Mouse (Mus musculus) forebrain, embryonic 11.5 days (tissue): ENCODE measurements around the gene Ehbp1. TPM values are rescaled to one million over a fixed set of nuclear protein-coding genes. Genes with fewer than 3 reads are reported as not detected.

Experiments
- ATAC-seq: fragments of 200-750 bp; cut with Nextera tagmentation; replicated peaks from 2 replicates; pipeline ENCODE4 v1.8.0; 2017; ENCODE audit warnings: moderate TSS enrichment; ENCODE audit not compliant: low FRiP score
- DNase-seq: peaks from one replicate; pipeline ENCODE4 v3.0.0-alpha.2; 2017; ENCODE audit warnings: low spot score
- H3K27ac ChIP-seq: fragments of 300-500 bp; sonication (generic); 2 replicates; pipeline ENCODE4 v1.5.1; 2014; ENCODE audit warnings: low read depth, low read length
- H3K27me3 ChIP-seq: fragments of 300-500 bp; sonication (generic); 2 replicates; pipeline ENCODE4 v1.6.1; 2014; ENCODE audit warnings: mild to moderate bottlenecking, low read length, mixed read lengths; ENCODE audit not compliant: control insufficient read depth, insufficient read depth
- H3K36me3 ChIP-seq: fragments of 300-500 bp; sonication (generic); 2 replicates; pipeline ENCODE4 v1.6.1; 2014; ENCODE audit warnings: mild to moderate bottlenecking, low read length, moderate library complexity, mixed read lengths; ENCODE audit not compliant: control insufficient read depth, insufficient read depth
- H3K4me1 ChIP-seq: fragments of 300-500 bp; sonication (generic); replicated peaks from 2 replicates; pipeline ENCODE4 v1.6.1; 2014; ENCODE audit warnings: low read length, mixed read lengths; ENCODE audit not compliant: control insufficient read depth, insufficient read depth
- H3K4me2 ChIP-seq: fragments of 300-500 bp; sonication (generic); 2 replicates; pipeline ENCODE4 v1.6.1; 2014; ENCODE audit warnings: low read depth, mild to moderate bottlenecking, low read length, moderate library complexity, mixed read lengths; ENCODE audit not compliant: severe bottlenecking
- H3K4me3 ChIP-seq: fragments of 300-500 bp; sonication (generic); 2 replicates; pipeline ENCODE4 v1.5.1; 2014; ENCODE audit warnings: low read depth, low read length
- H3K9ac ChIP-seq: fragments of 300-500 bp; sonication (generic); 2 replicates; pipeline ENCODE4 v1.6.1; 2014; ENCODE audit warnings: low read length
- H3K9me3 ChIP-seq: fragments of 300-500 bp; sonication (generic); 2 replicates; pipeline ENCODE4 v1.6.1; 2016; ENCODE audit warnings: low read length, mixed read lengths; ENCODE audit not compliant: control insufficient read depth
- WGBS: fragments of 180-500 bp; shearing (Covaris S2); extraction: QIAGEN DNeasy Blood & Tissue Kit; methylation state at CpG from one replicate; pipeline ENCODE4 v1.1.7; 2014; 5-methylcytosine and 5-hydroxymethylcytosine counted together
- polyA plus RNA-seq: library from polyadenylated mRNA; unstranded; fragments of >200 nt; fragmentation: Nextera tagmentation; extraction: Ambion mirVana; gene quantifications from 2 replicates; pipeline ENCODE4 v1.2.1, GENCODE M21; 2014

Ehbp1 gene
- polyA plus RNA-seq, 1 experiment from 2014 or later: 14.7 TPM

- no peak overlapping the region for H3K4me2 ChIP-seq
- WGBS: 84% methylated on average over 6 of the region's 6 CpGs
- no peak overlapping the region for H3K27ac ChIP-seq
- H3K4me1 ChIP-seq: no peaks in the 10 kb centered on the region
- no peaks in the 10 kb centered on the region for H3K9me3 ChIP-seq
- H3K4me3 ChIP-seq: no peak overlapping the region
- no peaks in the 10 kb centered on the region for H3K36me3 ChIP-seq
- no peak overlapping the region for H3K9ac ChIP-seq
- H3K27me3 ChIP-seq: no peaks in the 10 kb centered on the region
- DNase-seq (no peak), ATAC-seq (no peak)
Measured at GRCm38 (mm10) chr11:22230906-22231305, 111.2 kb downstream of the Ehbp1 start.

GRCm38 (mm10) chr11:22225619-22226018, 116.5 kb downstream of the Ehbp1 start:
- WGBS: 53% methylated on average over 2 of the region's 2 CpGs
- Histone ChIP-seq H3K4me1 (no peaks in the 10 kb centered on the region), H3K4me2 (no peak overlapping the region), H3K9ac (no peak overlapping the region), H3K27me3 (no peaks in the 10 kb centered on the region), H3K27ac (no peak overlapping the region), H3K4me3 (no peak overlapping the region), H3K36me3 (no peaks in the 10 kb centered on the region), H3K9me3 (no peaks in the 10 kb centered on the region)
- no peak for ATAC-seq
- DNase-seq: no peak

- DNase-seq (no peak), ATAC-seq (no peak)
- Histone ChIP-seq H3K4me2 (no peak overlapping the region), H3K4me1 (no peaks in the 10 kb centered on the region), H3K9ac (no peak overlapping the region), H3K36me3 (no peaks in the 10 kb centered on the region), H3K4me3 (no peak overlapping the region), H3K27me3 (no peaks in the 10 kb centered on the region), H3K27ac (no peak overlapping the region), H3K9me3 (no peaks in the 10 kb centered on the region)
- WGBS: 69% methylated on average over 2 of the region's 2 CpGs
Measured at GRCm38 (mm10) chr11:22218222-22218621, 123.9 kb downstream of the Ehbp1 start.

- 55% methylated on average over 7 of the region's 7 CpGs for WGBS
- no peak overlapping the region for H3K4me2 ChIP-seq
- no peaks in the 10 kb centered on the region for H3K36me3 ChIP-seq
- H3K4me3 ChIP-seq: no peak overlapping the region
- H3K27ac ChIP-seq: no peak overlapping the region
- no peak overlapping the region for H3K9ac ChIP-seq
- no peaks in the 10 kb centered on the region for H3K9me3 ChIP-seq
- no peaks in the 10 kb centered on the region for H3K27me3 ChIP-seq
- ATAC-seq: no peak
- H3K4me1 ChIP-seq: no peaks in the 10 kb centered on the region
- no peak for DNase-seq
Measured at GRCm38 (mm10) chr11:22216941-22217340, 125.2 kb downstream of the Ehbp1 start.

- H3K4me3 ChIP-seq: no peak overlapping the region
- 10% methylated on average over 1 of the region's 1 CpGs for WGBS
Measured at GRCm38 (mm10) chr11:22206611-22207010, 135.5 kb downstream of the Ehbp1 start.

GRCm38 (mm10) chr11:22206191-22206590, 135.9 kb downstream of the Ehbp1 start:
- H3K9me3 ChIP-seq: no peaks in the 10 kb centered on the region
- peaks cover 4% of the 10 kb centered on the region; the same call in 1 of the 2 replicates for H3K4me1 ChIP-seq
- H3K4me2 ChIP-seq: no peak overlapping the region
- DNase-seq (no peak), ATAC-seq (0 out of 2 replicates have a peak, but pooled peaks have one; percentile 42)
- no peaks in the 10 kb centered on the region for H3K27me3 ChIP-seq
- no peak overlapping the region for H3K4me3 ChIP-seq
- no peak overlapping the region for H3K9ac ChIP-seq
- H3K27ac ChIP-seq: no peak overlapping the region
- no peaks in the 10 kb centered on the region for H3K36me3 ChIP-seq
- WGBS: 21% methylated on average over 2 of the region's 2 CpGs

More at GRCm38 (mm10) chr11:22206611-22207010, 135.5 kb downstream of the Ehbp1 start:
- H3K9ac ChIP-seq: no peak overlapping the region
- no peaks in the 10 kb centered on the region for H3K27me3 ChIP-seq
- peak; percentile 72 for ATAC-seq
- H3K36me3 ChIP-seq: no peaks in the 10 kb centered on the region
- H3K4me2 ChIP-seq: no peak overlapping the region
- peaks cover 4% of the 10 kb centered on the region; the same call in 1 of the 2 replicates for H3K4me1 ChIP-seq
- no peak for DNase-seq
- H3K27ac ChIP-seq: no peak overlapping the region
- H3K9me3 ChIP-seq: no peaks in the 10 kb centered on the region

- ATAC-seq: no peak
- no peaks in the 10 kb centered on the region for H3K27me3 ChIP-seq
- no peak overlapping the region for H3K4me3 ChIP-seq
- H3K27ac ChIP-seq: no peak overlapping the region
- H3K9me3 ChIP-seq: no peaks in the 10 kb centered on the region
- no peak overlapping the region for H3K9ac ChIP-seq
- no peak for DNase-seq
- no peak overlapping the region for H3K4me2 ChIP-seq
- peaks cover 4% of the 10 kb centered on the region; the same call in 1 of the 2 replicates for H3K4me1 ChIP-seq
- no peaks in the 10 kb centered on the region for H3K36me3 ChIP-seq
- WGBS: 90% methylated on average over 5 of the region's 5 CpGs
Measured at GRCm38 (mm10) chr11:22203413-22203812, 138.7 kb downstream of the Ehbp1 start.

GRCm38 (mm10) chr11:22201125-22201524, 141.0 kb downstream of the Ehbp1 start:
- Histone ChIP-seq H3K36me3 (no peaks in the 10 kb centered on the region), H3K9ac (no peak overlapping the region), H3K4me3 (no peak overlapping the region), H3K9me3 (no peaks in the 10 kb centered on the region), H3K27me3 (no peaks in the 10 kb centered on the region), H3K4me2 (no peak overlapping the region), H3K4me1 (peaks cover 3% of the 10 kb centered on the region; the same call in 1 of the 2 replicates), H3K27ac (no peak overlapping the region)
- no peak for ATAC-seq
- WGBS: 87% methylated on average over 8 of the region's 8 CpGs
- DNase-seq: no peak

GRCm38 (mm10) chr11:22199881-22200280, 142.2 kb downstream of the Ehbp1 start:
- no peak overlapping the region for H3K27ac ChIP-seq
- no peak overlapping the region for H3K9ac ChIP-seq
- H3K4me2 ChIP-seq: no peak overlapping the region
- no peaks in the 10 kb centered on the region for H3K36me3 ChIP-seq
- no peak overlapping the region for H3K4me3 ChIP-seq
- DNase-seq (no peak), ATAC-seq (no peak)
- H3K9me3 ChIP-seq: no peaks in the 10 kb centered on the region
- H3K27me3 ChIP-seq: no peaks in the 10 kb centered on the region
- WGBS: 40% methylated on average over 3 of the region's 3 CpGs
- H3K4me1 ChIP-seq: no peaks in the 10 kb centered on the region
